Mouse (Mus musculus) brown adipose tissue, adult 24 weeks (tissue): ENCODE data around the gene Ankrd13a. TPM values are rescaled to one million over a fixed set of nuclear protein-coding genes. Genes with fewer than 3 reads are reported as not detected.

Experiments
- H3K27ac ChIP-seq: fragments of 200-500 bp; replicated peaks from 2 replicates; pipeline ENCODE4 v1.5.1; 2012; ENCODE audit warnings: low read depth, mild to moderate bottlenecking, low read length
- H3K4me1 ChIP-seq: fragments of 200-500 bp; 2 replicates; pipeline ENCODE4 v1.6.1; 2012; ENCODE audit warnings: low read length, mixed read lengths; ENCODE audit not compliant: control insufficient read depth, insufficient read depth, insufficient read length
- H3K4me3 ChIP-seq: fragments of 200-500 bp; 2 replicates; pipeline ENCODE4 v1.5.1; 2012; ENCODE audit warnings: low read depth, mild to moderate bottlenecking, low read length, moderate library complexity; ENCODE audit not compliant: insufficient read depth
- polyA plus RNA-seq: library from polyadenylated mRNA; stranded (reverse); fragments of >200 nt; gene quantifications from 2 replicates; pipeline ENCODE4 v1.2.4, GENCODE M21; 2012; ENCODE audit not compliant: missing spikeins, insufficient read depth, insufficient read length

Ankrd13a gene
- polyA plus RNA-seq, 1 experiment = 53.8 TPM

GRCm38 (mm10) chr5:114801841-114802240, 27.4 kb downstream of the Ankrd13a start:
- no peaks in the 10 kb centered on the region for H3K4me1 ChIP-seq

GRCm38 (mm10) chr5:114803231-114803630, 28.8 kb downstream of the Ankrd13a start:
- no peak overlapping the region for H3K27ac ChIP-seq
- no peak overlapping the region for H3K4me3 ChIP-seq
- H3K4me1 ChIP-seq = no peaks in the 10 kb centered on the region

More at GRCm38 (mm10) chr5:114801841-114802240, 27.4 kb downstream of the Ankrd13a start:
- no peak overlapping the region for H3K4me3 ChIP-seq
- H3K27ac ChIP-seq = no peak overlapping the region

- H3K4me3 ChIP-seq = no peak overlapping the region
- H3K4me1 ChIP-seq = no peaks in the 10 kb centered on the region
- H3K27ac ChIP-seq = no peak overlapping the region
Observed at GRCm38 (mm10) chr5:114804335-114804734, 29.9 kb downstream of the Ankrd13a start.

GRCm38 (mm10) chr5:114804958-114805357, 30.5 kb downstream of the Ankrd13a start:
- H3K4me1 ChIP-seq = no peaks in the 10 kb centered on the region
- H3K4me3 ChIP-seq = no peak overlapping the region
- peak overlapping the region; percentile 28; the same call in 1 of the 2 replicates for H3K27ac ChIP-seq

- no peaks in the 10 kb centered on the region for H3K4me1 ChIP-seq
- H3K27ac ChIP-seq = peak overlapping the region; percentile 75
Observed at GRCm38 (mm10) chr5:114805436-114806350, 31.2 kb downstream of the Ankrd13a start.

GRCm38 (mm10) chr5:114806636-114807035, 32.2 kb downstream of the Ankrd13a start:
- peak overlapping the region; percentile 34; the same call in 1 of the 2 replicates for H3K4me3 ChIP-seq
- H3K27ac ChIP-seq = peak overlapping the region; percentile 75
- H3K4me1 ChIP-seq = no peaks in the 10 kb centered on the region

More at GRCm38 (mm10) chr5:114805436-114806350, 31.2 kb downstream of the Ankrd13a start:
- H3K4me3 ChIP-seq = peak overlapping the region; percentile 34

- Histone ChIP-seq H3K4me1 (no peaks in the 10 kb centered on the region), H3K27ac (peak overlapping the region; percentile 75), H3K4me3 (no peak overlapping the region)
Observed at GRCm38 (mm10) chr5:114807063-114807462, 32.6 kb downstream of the Ankrd13a start.

- no peaks in the 10 kb centered on the region for H3K4me1 ChIP-seq
- H3K4me3 ChIP-seq = no peak overlapping the region
- H3K27ac ChIP-seq = 0 out of 2 replicates have a peak overlapping the region, but pooled peaks have one; percentile 17
Observed at GRCm38 (mm10) chr5:114807468-114807867, 33.0 kb downstream of the Ankrd13a start.

GRCm38 (mm10) chr5:114807893-114808292, 33.4 kb downstream of the Ankrd13a start:
- Histone ChIP-seq H3K27ac (no peak overlapping the region), H3K4me3 (no peak overlapping the region), H3K4me1 (no peaks in the 10 kb centered on the region)

GRCm38 (mm10) chr5:114808385-114808784, 33.9 kb downstream of the Ankrd13a start:
- no peak overlapping the region for H3K27ac ChIP-seq
- no peaks in the 10 kb centered on the region for H3K4me1 ChIP-seq

GRCm38 (mm10) chr5:114809181-114809756, 34.8 kb downstream of the Ankrd13a start:
- no peak overlapping the region for H3K4me3 ChIP-seq
- no peaks in the 10 kb centered on the region for H3K4me1 ChIP-seq
- H3K27ac ChIP-seq = no peak overlapping the region

More at GRCm38 (mm10) chr5:114808385-114808784, 33.9 kb downstream of the Ankrd13a start:
- H3K4me3 ChIP-seq = no peak overlapping the region

GRCm38 (mm10) chr5:114809826-114810225, 35.3 kb downstream of the Ankrd13a start:
- Histone ChIP-seq H3K27ac (no peak overlapping the region), H3K4me3 (no peak overlapping the region), H3K4me1 (no peaks in the 10 kb centered on the region)

GRCm38 (mm10) chr5:114813525-114814181, 39.2 kb downstream of the Ankrd13a start:
- Histone ChIP-seq H3K4me1 (no peaks in the 10 kb centered on the region), H3K27ac (no peak overlapping the region), H3K4me3 (peak overlapping the region; percentile 76)

- Histone ChIP-seq H3K4me1 (no peaks in the 10 kb centered on the region), H3K27ac (no peak overlapping the region), H3K4me3 (no peak overlapping the region)
Observed at GRCm38 (mm10) chr5:114816599-114816998, 42.1 kb downstream of the Ankrd13a start.

GRCm38 (mm10) chr5:114818124-114818523, 43.6 kb downstream of the Ankrd13a start:
- Histone ChIP-seq H3K4me1 (no peaks in the 10 kb centered on the region), H3K4me3 (no peak overlapping the region), H3K27ac (no peak overlapping the region)
